23 mouse cellular contexts compared by ENCODE assay signal in the genomic region with DNA sequence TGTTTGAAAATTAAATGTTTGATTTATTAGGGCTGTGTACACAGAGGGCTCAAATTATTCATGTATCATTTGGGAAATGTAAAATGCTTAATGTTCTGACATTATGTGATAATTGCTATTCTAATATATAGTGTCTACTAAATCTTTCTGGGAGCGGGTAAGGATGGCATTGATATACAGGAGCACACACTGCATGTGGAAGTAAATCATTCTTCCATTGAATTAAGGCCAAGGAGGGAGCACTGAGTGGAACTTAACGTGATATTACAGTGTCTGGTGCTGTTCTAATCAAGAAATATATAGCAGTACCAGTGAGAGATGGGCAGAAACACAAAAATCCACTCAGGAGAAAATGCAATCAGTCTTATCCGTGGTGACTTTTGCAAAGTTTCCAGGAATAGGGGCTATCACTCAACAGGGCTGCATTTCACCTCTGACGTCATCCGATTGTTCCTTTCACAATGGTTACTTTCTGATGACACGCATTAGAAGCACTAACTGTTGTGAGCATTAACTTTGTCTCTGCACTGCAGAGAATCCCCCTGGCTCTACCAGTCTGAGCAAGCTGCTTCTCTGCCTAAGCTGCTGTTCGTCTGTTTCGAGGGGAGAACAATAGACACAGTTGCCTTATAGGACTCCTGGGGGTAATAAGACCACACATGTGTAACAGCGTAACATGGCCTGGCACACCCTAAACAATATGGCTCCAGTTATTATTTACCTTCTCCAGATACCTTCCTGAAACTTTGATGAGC.
"Had no signal": no experiment of that assay in that cellular context is flagged by ENCODE, and none has a peak within 500 bp of the region (broad histone marks: within the 10 kb centered on the region; RNA-seq: fewer than 3 reads in every experiment).

No protein-coding gene starts in this region.

- H3K4me3 ChIP-seq: limb, embryonic 12.5 days; limb, embryonic 15.5 days; lung, embryonic 15.5 days; megakaryocyte, embryonic 14.5 days; midbrain, embryonic 12.5 days; midbrain, embryonic 15.5 days; myocyte had no signal

- H3K27ac ChIP-seq: limb, embryonic 12.5 days; limb, embryonic 15.5 days; liver, embryonic 14.5 days; lung, embryonic 15.5 days; midbrain, embryonic 12.5 days; midbrain, embryonic 15.5 days; stomach, postnatal 0 days had no signal

- H3K36me3 ChIP-seq: limb, embryonic 12.5 days; limb, embryonic 15.5 days; lung, embryonic 15.5 days; midbrain, embryonic 12.5 days; midbrain, embryonic 15.5 days had no signal

- ATAC-seq: intestine, embryonic 16.5 days; midbrain, embryonic 15.5 days had no signal

- H3K4me1 ChIP-seq: limb, embryonic 15.5 days; lung, embryonic 15.5 days; megakaryocyte, embryonic 14.5 days; midbrain, embryonic 12.5 days; midbrain, embryonic 15.5 days had no signal

- H3K9ac ChIP-seq: limb, embryonic 12.5 days; limb, embryonic 15.5 days; liver, embryonic 14.5 days; lung, embryonic 15.5 days; midbrain, embryonic 12.5 days; midbrain, embryonic 15.5 days had no signal

- H3K9me3 ChIP-seq: limb, embryonic 12.5 days; limb, embryonic 15.5 days; lung, embryonic 15.5 days; megakaryocyte, embryonic 14.5 days; midbrain, embryonic 12.5 days; midbrain, embryonic 15.5 days had no signal

- H3K27me3 ChIP-seq: limb, embryonic 12.5 days; limb, embryonic 15.5 days; lung, embryonic 15.5 days; megakaryocyte, embryonic 14.5 days; midbrain, embryonic 12.5 days; midbrain, embryonic 15.5 days had no signal

- H3K4me2 ChIP-seq: limb, embryonic 12.5 days; limb, embryonic 15.5 days; liver, embryonic 11.5 days; lung, embryonic 15.5 days; midbrain, embryonic 12.5 days; midbrain, embryonic 15.5 days had no signal

- DNase-seq: kidney, adult 18-20 months; kidney, adult 9 months; kidney, postnatal 14 days; kidney, postnatal 4 days; left cerebral cortex, postnatal 4 days; lung, adult 18-20 months; lung, postnatal 10 days; lung, postnatal 36 days; retina, postnatal 1 day; thymus, adult 2 months; thymus, postnatal 14 days; thymus, postnatal 4 days had no signal
